Mouse (Mus musculus): ENCODE measurements around the gene Zfp286. TPM values are rescaled to one million over a fixed set of nuclear protein-coding genes. Genes with fewer than 3 reads are reported as not detected.
"Not testable (repeated sequence)": the region's sequence is repeated elsewhere in the genome, so short reads cannot be mapped to it uniquely, and the experiment has no call there.

Gene Zfp286
- total RNA-seq, 2 experiments from 2014 or later: 17.8 to 19.5 TPM

DNA sequence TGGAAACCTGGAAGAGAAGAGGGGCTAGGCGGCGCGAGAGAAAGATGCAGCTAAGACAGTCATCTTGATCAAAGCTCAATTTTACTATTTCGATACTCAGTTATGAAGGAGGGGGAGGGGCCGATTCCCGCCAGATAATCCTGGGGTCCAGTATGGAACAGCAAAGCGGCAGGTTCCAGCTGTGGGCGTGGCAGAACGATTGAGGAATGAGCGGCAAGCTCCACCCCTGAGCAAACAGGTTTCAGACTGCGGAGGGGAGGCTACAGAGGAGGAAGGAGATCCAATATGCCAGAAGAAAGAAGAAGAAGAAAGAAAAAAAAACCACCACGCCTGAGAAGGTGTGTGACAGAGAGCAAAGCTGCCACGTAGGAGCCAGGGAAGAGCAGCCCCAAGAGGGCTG is 14.9 kb upstream of the Zfp286 start:
- DNase-seq (ENCODE audit: low spot score in 2 of 2): no peak

DNA sequence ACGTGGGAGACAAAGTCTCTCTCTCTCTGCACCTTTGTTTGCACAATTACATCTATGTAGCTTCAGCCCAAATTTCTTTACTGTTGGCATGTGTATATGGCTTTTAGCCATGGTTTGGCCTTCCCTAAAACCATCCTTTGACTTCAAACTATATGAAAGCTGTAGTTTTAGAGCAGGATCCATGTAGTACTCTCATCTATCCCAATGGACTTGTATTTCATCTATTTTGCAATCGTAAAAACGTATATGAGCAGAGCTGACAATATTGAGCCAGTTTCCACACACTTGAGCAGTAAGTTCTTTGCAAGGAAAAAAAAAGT is 315 bp upstream of the Zfp286 start:
- DNase-seq (ENCODE audit: low spot score in 2 of 2): no peak

- peak in 1 of 2 experiments; percentile 11 for DNase-seq (ENCODE audit: low spot score in 2 of 2)
Observed at GRCm38 (mm10) chr11:62776510-62776909, 12.8 kb downstream of the Zfp286 start.

DNA sequence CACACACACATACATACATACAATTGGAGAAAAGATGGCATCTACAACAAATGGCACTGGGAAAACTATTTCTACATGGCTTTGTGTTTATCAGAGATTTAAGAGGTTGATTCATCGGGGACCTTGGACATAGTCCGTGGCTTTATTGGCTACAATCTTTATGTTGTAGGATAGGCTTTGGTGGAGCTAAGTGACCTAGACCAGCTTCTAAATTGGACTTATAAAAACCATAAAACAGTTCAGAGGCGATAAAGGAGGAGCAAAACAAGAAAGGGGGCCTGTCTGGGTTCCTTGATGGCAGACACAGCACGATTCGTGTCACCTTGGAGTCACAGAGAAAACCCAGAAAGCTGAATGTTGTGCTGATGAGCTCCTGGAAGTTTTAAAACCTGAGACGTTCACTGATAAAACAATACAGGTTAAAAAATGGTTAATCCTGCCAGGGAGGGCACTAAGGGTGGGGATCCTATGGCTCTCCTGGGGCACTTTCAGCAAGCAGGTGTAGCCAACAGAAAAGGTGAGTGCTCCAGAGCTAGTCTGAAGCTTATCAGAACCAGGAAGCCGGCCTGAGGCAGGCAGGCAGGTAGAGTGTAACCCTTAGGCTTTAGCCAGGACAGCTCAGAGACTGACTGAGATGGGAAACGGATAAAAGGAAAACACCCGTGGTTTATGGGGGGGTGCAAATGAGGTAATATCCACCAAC is 28.4 kb downstream of the Zfp286 start:
- DNase-seq (ENCODE audit: low spot score in 2 of 2): no peak

DNA sequence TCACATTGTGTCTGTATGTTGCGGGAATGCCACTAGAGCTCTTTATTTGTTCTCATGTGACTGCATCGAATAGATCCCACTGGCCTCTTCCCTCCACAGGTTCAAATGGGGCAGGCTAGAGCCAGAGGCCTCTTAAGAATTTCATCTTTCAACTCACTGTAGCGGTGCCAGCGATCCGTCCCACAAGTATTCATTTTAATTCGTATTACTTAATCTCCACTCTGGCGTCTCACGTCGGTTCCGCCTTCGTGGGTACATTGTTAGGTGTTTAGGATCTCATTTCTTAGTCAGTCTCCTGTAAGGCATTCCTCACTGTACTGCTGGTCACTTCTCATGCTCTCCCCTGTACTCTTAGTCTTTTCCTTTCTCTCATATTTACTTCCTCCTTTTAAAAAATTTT is 30.8 kb downstream of the Zfp286 start:
- no peak for DNase-seq (ENCODE audit: low spot score in 2 of 2)

DNA sequence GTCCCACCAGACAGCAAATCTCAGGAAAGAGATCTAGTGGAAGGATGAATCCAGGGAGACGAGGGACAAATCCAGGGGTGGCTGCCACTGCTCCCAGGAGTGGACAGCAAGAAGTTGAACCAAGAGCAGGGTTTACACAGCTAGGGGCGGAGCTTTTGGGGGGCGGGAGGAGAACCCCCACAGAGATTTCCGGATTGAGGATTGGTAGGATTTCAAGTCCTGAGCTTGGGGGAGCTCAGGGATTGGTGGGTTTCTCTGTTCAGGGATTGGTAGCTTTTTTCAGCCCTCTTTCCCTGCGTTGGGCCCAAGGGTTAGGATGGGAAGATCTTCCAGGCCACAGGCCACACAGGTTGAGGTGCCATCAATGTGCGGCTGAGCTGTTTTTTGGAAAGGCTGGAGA is 31.4 kb downstream of the Zfp286 start:
- no peak for DNase-seq (ENCODE audit: low spot score in 2 of 2)

DNA sequence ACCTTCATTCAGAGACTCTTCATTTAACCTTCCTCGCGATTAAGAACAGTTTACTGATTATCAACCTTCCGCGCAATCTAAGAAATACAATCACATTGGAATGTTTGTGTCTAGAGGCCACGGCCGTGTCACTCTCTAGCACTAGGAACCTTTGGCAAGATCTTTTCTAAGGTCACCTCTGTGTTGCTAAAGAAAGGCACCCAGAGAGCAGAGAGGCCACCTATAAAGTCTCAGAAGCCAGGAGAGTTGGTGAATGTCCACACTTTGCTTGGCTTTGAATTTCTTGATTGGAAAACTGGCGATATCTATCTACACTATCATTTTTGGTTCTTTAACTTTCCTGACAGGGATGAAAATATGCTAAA is 32.1 kb downstream of the Zfp286 start:
- no peak for DNase-seq (ENCODE audit: low spot score in 2 of 2)

DNA sequence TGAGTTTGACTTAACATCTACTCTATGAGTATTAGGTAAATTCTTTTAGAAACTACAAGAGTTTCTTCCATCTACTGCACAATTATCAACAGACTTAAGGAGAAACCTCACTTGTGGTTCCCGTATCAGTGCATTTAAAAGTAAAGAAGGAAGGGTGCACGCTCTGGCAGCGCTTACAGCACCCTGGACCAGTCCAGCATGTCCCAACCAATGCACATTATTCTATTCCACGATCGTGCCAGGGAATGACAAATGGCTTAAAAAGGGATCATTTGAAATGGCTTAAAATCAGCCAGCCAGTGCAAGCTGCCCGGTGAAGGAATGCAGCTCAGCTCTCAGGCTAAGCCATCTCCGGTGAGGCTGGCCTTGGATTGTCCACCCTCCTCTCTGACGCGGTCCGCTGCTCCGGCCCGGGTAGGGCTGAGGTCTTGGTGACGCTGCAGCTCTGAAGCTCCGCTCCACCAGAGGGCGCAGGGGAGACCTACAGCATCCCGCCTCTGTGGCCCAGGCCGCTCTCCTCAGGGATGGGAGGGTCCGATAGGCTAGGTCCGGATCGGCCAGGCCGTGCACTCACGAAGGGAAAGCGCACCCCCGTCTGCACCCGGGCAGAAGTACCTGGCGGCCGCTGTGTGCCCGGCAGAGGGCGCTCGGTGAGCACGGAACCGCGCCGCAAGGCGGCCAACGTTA is 32.7 kb downstream of the Zfp286 start:
- peak; percentile 88 to 90 for DNase-seq (ENCODE audit: low spot score in 2 of 2)

GRCm38 (mm10) chr11:62752780-62753179 is 36.5 kb downstream of the Zfp286 start, which contains the start of gene Gm10428:
Gene Gm10428 (plus strand): TSS chr11:62753100.
- DNase-seq (ENCODE audit: low spot score in 2 of 2): no peak

GRCm38 (mm10) chr11:62752191-62752590 is 37.1 kb downstream of the Zfp286 start:
- no peak for DNase-seq (ENCODE audit: low spot score in 2 of 2)

DNA sequence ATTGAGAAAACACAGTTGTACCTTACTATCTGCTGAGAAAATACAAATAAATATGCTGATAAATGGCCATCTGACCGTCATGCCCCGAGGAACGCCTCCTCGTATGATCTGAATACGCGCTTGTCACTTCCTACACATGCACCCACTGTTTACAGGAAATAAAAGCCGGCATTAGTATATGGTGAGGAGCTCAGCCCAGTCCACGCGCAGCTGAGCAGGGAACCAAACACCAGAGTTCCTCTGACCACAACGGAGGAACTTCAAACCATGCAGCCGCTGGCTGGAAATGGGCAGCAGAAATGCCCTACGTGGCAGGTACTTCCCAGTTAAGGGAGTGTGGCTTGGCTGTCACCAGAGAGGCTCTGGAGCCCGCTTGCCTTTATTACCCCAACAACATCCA is 39.8 kb downstream of the Zfp286 start:
- DNase-seq (ENCODE audit: low spot score in 2 of 2): not testable (repeated sequence)

- no peak for DNase-seq (ENCODE audit: low spot score in 2 of 2)
Observed at GRCm38 (mm10) chr11:62748062-62748461, 41.2 kb downstream of the Zfp286 start.

- no peak for DNase-seq (ENCODE audit: low spot score in 2 of 2)
Observed at GRCm38 (mm10) chr11:62747227-62747626, 42.0 kb downstream of the Zfp286 start.

- DNase-seq (ENCODE audit: low spot score in 2 of 2): peak; percentile 72 to 81
Observed at GRCm38 (mm10) chr11:62746001-62746533, 43.2 kb downstream of the Zfp286 start.

- DNase-seq (ENCODE audit: low spot score in 2 of 2): peak; percentile 74 to 78
Observed at GRCm38 (mm10) chr11:62744103-62744502, 45.2 kb downstream of the Zfp286 start.

GRCm38 (mm10) chr11:62742261-62742957 is 46.9 kb downstream of the Zfp286 start:
- no peak for DNase-seq (ENCODE audit: low spot score in 2 of 2)

GRCm38 (mm10) chr11:62741186-62741585 is 48.1 kb downstream of the Zfp286 start:
- DNase-seq (ENCODE audit: low spot score in 2 of 2): no peak

DNA sequence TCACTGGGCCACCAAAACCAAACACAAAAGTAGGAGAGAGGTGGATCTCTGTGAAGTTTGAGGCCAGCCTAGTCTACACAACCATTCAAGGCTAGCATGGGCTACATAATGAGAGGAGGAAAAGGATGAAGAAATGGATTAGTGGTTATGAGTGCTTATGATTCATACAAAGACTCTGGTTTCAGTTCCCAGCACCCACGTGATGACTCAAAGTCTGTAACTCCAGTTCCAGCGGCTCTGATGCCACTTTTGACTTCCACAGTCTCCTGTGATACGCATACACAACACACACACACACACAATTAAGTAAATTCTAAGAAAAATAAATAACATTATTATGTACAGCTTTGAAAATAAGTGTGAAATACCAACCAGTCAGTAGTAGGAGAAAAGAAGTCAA is 56.6 kb downstream of the Zfp286 start:
- DNase-seq (ENCODE audit: low spot score in 2 of 2): no peak

DNA sequence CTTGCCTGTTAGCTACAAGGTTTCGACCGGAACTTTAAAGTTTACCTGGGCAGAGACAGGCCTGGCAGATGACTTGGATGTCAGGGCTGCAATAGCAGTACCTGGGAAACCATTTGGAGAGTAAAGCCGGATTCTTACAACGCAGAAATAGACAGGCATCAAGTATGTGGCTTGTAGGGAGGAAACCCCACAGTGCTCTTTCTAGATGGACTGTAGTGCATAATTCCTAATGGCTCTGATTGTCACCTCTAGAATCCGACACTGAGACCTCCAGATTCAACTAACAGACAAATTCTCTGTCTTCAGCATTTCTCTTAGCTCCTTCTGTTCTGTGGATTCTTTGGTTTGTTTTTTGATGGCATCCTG is 57.3 kb downstream of the Zfp286 start:
- DNase-seq (ENCODE audit: low spot score in 2 of 2): no peak

GRCm38 (mm10) chr11:62731311-62732021 is 57.8 kb downstream of the Zfp286 start, which contains the start of gene Zfp287:
Gene Zfp287 (minus strand): TSS chr11:62731905.
- peak; percentile 89 to 93 for DNase-seq (ENCODE audit: low spot score in 2 of 2)

GRCm38 (mm10) chr11:62728276-62728675 is 61.0 kb downstream of the Zfp286 start:
- DNase-seq (ENCODE audit: low spot score in 2 of 2): no peak

All from left cerebral cortex, adult 18-20 months (tissue).